Mouse (Mus musculus) spleen, embryonic (tissue): ENCODE results near the gene Klrb1a.

Experiments
- CTCF ChIA-PET: fragments of 350-600 bp; sonication (Branson Sonifier 250); formaldehyde crosslinking; loops from one replicate; lab custom pipeline; 2022; lab: Charles Lee

The Klrb1a gene

DNA sequence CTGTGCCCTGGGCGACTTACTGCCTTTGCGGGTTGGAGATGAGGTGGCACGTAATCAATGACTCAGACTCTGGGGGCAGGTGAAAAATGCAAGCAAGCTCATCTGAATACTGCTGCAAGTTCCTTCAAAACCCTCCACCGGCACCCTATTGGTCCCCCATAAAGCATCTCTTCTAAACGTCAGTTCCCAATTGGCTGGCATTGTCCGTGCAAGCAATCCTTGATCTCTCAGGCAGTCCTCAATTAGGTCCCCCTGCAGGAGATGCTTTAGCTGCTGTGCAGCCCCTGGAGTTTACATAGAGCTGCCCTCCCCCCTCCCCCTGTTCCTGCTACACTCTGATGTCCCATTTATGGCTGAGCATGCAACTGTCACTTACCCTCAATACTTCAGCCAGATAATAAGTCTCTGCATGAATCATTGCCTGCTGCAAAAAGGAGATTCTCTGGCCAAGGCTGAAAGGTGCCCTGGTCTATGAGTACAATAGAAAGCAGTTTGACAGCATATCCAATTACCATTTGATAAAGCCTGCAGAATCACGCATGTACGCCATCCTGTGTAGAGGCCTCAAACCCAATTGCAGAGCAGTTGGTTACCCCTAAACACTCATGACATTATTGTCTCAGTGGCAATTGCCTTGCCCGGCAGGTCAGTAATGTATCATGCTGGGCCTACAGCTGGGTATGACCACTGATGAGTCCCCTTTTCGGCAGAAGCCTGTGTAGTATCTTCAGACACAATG lies 20.7 kb downstream of the Klrb1a start:
- CTCF ChIA-PET = no interaction called here

DNA sequence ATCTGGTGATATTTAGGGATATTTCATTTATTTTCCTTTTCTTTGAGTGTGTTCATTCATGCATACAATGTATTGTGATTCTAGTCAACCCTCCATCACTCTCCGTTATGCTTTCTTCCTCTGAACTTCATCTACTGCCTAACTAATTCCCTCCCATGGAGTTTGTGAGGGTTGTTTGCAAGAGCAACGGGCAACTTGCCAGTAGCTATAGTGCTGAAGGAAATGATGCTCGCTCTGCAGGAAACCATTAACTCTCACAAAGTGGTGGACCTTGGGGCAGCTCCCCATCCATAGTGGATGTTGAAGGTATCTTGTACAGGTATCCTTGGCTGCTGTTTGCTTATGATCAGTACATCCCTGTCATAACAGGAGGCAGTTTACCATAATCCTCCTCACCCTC lies 21.3 kb downstream of the Klrb1a start:
- CTCF ChIA-PET = no interaction called here

DNA sequence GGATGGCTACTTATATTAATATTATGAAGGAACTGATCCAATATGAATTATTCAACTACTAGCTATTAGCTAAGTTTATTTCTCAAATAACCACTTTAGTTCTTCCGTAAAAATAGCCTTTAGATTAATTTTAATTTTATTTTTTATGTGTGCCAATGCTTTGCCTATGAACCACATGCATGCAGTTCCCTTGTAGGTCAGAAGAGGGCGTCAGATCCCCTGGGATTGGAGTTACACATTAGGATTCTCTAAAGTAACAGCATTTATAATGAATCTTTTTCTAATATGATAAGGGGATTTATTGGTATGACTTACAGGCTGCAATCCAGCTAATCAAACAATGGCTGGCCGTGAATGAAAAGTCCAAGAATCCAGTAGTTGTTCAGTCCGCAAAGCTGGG lies 23.8 kb downstream of the Klrb1a start:
- CTCF ChIA-PET = no interaction called here

DNA sequence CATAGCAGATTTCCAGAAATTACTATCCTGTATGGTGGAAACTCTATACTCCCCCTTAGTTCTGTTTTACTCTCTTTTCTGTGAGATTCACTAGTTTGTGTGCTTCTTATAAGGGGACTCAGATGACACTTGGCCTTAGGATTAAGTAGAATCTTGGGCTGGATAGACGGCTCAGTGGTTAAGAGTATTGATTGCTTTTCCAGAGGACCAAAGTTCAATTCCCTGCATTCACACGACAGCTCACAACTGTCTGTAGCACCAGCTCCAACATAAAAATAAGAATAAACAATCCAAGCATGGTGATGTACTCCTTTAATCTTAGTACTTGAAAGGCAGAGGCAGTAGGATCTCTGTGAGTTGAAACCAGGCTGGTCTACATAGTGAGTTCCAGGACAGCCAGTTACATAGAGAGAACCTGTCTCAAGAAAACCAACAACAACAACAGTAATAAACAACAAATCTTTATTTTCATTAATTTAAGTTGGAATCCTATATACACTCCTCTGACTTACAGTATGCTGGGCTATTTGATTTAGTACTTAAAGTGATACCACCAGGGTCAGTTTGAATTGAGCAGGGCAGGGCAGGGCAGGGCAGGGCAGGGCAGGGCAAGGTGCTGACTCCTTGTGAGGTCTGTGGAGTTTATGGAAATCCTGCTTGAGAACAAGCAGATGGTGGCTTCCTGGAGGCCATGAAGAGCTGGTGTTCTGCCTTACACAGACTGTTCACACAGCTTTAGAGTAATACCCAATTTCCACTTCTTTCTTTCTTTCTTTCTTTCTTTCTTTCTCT lies 24.9 kb downstream of the Klrb1a start:
- CTCF ChIA-PET = no interaction called here

DNA sequence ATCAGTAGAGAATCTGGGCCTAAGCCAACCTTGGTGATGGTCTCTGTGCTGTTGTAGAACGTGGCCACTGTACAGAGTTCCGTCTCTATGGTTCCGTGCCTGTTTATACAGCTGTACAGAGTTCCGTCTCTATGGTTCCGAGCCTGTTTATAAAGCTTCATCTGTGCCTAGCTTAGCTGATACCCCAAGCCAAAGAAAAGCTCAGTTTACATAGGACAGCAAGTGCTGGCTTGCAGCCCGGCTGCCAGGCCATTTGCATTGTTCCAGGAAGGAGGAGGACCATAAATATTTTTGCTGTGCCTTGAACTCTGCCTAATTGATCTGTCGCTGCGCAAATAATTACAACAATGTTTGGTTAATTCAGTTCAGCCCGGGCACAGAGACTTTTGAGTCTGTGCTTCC lies 26.2 kb downstream of the Klrb1a start:
- CTCF ChIA-PET = no interaction called here

DNA sequence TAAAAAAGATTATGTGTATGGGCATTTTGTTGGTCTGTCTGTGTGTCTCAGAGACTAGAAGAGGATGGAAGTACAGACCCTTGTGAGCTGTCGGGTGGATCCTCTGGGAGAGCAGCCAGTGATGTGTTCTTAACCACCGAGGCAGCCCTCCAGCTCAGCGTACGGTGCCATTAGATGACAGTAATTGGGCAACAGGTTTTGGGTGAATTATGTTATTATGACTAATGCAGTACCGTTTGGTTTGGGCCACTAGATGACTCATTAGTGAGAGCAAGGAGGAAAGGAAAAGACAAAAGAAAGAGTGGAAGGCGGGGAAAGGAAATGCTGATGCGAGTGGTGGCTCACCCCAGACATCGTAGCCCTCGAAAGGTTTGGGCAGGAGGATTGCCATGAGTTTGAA lies 28.7 kb downstream of the Klrb1a start:
- CTCF ChIA-PET = no interaction called here

DNA sequence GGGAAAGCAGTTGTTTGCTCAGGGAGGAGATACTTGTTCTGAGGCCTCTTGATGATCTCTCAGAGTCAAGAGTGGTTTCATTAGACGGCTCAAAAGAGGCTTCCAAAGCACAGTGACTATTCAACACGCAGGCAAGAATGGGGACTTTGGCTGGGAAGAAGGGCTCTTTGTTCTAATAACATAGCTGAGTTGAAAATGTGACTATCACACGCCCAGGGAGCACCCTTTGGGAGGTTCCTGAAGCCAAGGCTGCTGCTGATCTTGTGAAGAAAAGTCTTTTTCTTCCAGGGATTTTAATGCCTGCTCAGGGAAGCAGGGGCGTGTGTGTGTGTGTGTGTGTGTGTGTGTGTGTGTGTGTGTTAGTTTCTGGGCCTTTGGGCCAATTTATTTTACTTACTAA lies 33.9 kb downstream of the Klrb1a start:
- CTCF ChIA-PET = no interaction called here

DNA sequence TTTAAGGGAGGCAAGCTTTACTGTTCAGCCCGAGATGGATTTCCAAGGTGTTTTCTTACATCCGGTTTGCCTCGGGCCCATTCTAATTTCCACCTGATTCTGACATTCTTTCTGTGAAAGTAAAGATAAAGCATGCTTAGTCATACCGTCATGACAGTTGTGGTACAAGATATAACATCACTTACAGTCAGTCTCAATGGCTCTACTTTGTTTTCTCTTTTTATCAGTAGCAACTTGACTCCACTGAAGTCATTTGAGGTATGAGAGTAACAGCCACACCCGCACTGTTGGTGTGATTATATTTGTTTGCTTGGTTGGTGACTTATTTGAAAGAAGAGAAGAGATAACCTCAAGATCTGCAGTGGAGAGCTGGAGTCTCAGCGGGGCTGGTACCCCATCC lies 35.7 kb downstream of the Klrb1a start:
- CTCF ChIA-PET = interaction anchor here (0.6 kb wide), 1 partner anchor 961 kb away, joined by 5 read pairs; no protein-coding TSS in a partner anchor

DNA sequence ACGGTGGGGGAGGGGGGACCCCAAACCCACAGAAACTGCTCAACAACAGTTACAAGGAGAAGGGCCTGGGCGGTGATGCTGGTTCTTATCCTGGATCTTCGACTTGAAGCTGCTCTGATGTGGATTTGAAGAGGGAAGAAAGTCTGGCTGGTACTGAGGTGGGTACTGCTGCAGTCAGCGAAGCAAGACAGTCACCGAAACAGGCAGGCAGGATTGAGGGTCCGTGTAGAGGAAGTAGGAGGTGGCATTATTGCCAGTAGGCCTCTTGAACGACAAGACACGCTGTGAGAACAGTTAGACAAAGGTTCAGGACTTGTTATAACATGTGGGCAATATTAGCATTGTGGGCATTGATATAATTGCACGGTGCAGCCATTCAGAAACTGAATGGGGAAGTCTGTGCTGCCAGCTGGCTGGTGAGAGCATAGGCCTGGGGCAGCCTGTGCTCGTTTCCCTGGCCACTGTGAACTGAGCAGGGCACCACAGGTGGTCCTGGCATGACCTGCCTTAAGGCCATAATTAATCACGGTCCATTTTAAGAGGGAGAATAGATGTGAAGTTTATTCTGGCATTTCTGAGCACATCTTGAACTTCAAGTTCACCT lies 37.6 kb downstream of the Klrb1a start:
- CTCF ChIA-PET = no interaction called here

DNA sequence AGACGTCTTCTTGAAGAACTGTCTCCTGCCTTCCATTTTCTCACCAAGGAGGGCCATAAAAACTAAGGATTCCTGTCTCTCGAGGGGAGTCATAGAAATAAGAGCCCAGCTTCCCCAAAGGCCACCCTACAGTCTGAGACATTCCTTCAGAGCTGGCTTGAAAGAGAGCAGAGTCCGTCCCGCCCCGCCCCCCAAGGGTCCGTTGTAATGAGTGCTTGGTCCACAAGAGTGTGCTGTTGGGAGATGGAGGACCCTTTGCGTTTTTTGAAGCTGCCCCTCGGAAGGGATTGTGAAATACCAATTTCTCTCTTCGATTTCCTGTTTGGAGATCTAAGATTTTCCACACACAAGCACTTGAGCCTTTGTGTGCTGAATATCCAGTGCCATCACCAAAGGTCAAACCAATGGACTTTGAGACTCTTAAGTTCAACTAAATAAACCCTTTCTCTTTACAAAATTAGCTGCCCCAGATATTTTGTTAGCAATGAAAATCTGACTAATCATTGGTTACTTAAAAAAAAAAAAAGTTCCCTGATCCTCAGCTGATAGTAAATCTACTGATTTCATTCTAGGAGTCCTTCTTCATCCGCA lies 39.2 kb downstream of the Klrb1a start:
- CTCF ChIA-PET = no interaction called here

DNA sequence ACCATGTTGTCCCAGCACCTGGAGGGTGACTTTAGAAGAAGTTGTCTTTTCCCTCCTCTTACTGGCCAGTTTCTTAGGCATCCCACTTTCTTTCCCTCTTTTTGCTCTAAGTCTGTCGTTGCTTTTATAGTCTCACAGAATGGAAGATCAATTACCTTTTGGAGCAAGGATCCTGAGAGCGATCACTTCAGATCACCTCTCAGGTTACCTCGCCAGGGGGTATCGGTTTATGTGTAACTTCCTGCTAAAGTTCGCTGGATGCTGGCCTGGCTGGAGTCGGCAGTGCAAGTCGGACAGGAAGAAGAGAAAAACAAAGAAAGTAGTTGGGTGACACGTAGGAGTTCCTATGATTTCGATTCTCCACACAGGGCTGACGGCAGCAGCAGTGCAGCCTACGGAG lies 41.8 kb downstream of the Klrb1a start, which contains the start of gene A2ml1:
A2ml1 (minus strand) TSS at position 101 of the 400 bp plus-strand sequence.
- CTCF ChIA-PET = no interaction called here

DNA sequence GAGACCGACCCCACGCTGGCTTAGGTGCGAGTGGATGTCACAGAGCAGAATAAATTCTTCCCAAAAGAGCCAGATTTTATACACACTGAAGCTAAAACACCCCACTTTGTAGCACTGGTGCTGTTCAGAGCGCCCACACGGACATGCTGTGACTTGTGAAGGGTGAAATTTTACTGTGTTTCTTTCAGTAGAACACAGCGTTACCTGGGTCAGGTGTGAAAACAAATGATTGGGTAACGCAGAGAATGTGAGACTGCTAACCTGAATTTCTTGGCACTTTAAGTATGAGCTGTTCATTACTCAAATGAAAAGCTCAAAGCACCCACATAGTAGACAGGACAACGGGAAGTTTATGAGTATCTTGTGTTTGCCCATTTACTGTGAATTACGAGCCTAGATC lies 46.0 kb downstream of the Klrb1a start:
- CTCF ChIA-PET = no interaction called here

DNA sequence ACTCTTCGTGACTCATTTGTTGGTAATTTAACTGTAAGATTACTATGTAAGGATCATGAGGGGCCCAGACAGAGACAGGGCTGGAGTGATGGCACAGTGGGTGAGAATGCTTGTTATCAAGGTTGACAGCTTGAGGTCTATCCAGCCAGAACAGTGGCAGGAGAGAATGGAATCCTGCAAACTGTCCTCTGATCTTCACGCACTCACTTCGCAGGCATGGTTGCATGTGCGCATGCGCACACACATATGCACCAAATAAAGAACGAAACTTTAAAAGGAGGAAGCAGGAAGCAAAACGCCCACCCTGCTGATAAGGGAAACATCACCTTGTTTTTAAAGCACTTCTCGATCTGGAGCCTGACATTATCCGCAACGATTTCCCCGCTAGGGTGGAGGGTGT lies 56.7 kb downstream of the Klrb1a start:
- CTCF ChIA-PET = no interaction called here
